Mouse (Mus musculus) small intestine, adult 2 months (tissue): Measurements from ENCODE around the gene Serpina10. TPM values are rescaled to one million over a fixed set of nuclear protein-coding genes. Genes with fewer than 3 reads are reported as not detected.
A peak's percentile ranks its signal among the peaks of the same experiment; 100 is the strongest.

Source experiments
- H3K27ac ChIP-seq: fragments of 200-500 bp; 2 replicates; pipeline ENCODE4 v1.5.1; 2012; ENCODE audit warnings: low read depth, low read length, control low read depth, inconsistent platforms; ENCODE audit not compliant: insufficient read depth
- H3K27me3 ChIP-seq: fragments of 200-500 bp; 2 replicates; pipeline ENCODE4 v1.6.1; 2012; ENCODE audit warnings: mild to moderate bottlenecking, moderate library complexity, low read length, inconsistent platforms; ENCODE audit not compliant: control insufficient read depth, insufficient read depth
- H3K36me3 ChIP-seq: fragments of 200-500 bp; 2 replicates; pipeline ENCODE4 v1.6.1; 2012; ENCODE audit warnings: mild to moderate bottlenecking, low read length, control low read depth, inconsistent platforms; ENCODE audit not compliant: control insufficient read depth, insufficient read depth
- H3K4me1 ChIP-seq: fragments of 200-500 bp; 2 replicates; pipeline ENCODE4 v1.6.1; 2012; ENCODE audit warnings: low read length, inconsistent platforms, mixed read lengths; ENCODE audit not compliant: control insufficient read depth, insufficient read depth, insufficient read length
- H3K4me3 ChIP-seq: fragments of 200-500 bp; 2 replicates; pipeline ENCODE4 v1.5.1; 2012; ENCODE audit warnings: low read depth, mild to moderate bottlenecking, control low read depth, inconsistent platforms, low read length, moderate library complexity
- CTCF ChIP-seq: fragments of 200-500 bp; IDR thresholded peaks from 2 replicates; pipeline ENCODE4 v1.5.1; 2012; ENCODE audit warnings: low read depth, mild to moderate bottlenecking, control low read depth, inconsistent platforms, low read length, moderate library complexity, mixed read lengths; ENCODE audit not compliant: insufficient replicate concordance, insufficient read length; ENCODE audit errors: extremely low read depth
- POLR2A ChIP-seq: fragments of 200-500 bp; IDR thresholded peaks from 2 replicates; pipeline ENCODE4 v1.6.1; 2012; ENCODE audit warnings: low read depth, mild to moderate bottlenecking, control low read depth, inconsistent platforms, low read length, moderate library complexity
- WGBS: fragments of 180-500 bp; shearing (Covaris S2); methylation state at CpG from one replicate; pipeline ENCODE4 v1.1.7; 2018; 5-methylcytosine and 5-hydroxymethylcytosine counted together
- polyA plus RNA-seq: library from polyadenylated mRNA; depleted of rRNA; stranded (reverse); fragments of >200 nt; gene quantifications from 2 replicates; pipeline ENCODE4 v1.2.3, GENCODE M21; 2012

Serpina10 gene
- polyA plus RNA-seq, 1 experiment: not detected

- Histone ChIP-seq H3K4me3 (no peak overlapping the region), H3K27ac (no peak overlapping the region), H3K4me1 (no peaks in the 10 kb centered on the region), H3K27me3 (no peaks in the 10 kb centered on the region), H3K36me3 (no peaks in the 10 kb centered on the region)
- TF ChIP-seq POLR2A (no peak), CTCF (no peak)
- WGBS: 31% methylated on average over 5 of the region's 5 CpGs
Observed at GRCm38 (mm10) chr12:103644601-103645000, 13.4 kb upstream of the Serpina10 start.

- Histone ChIP-seq H3K36me3 (no peaks in the 10 kb centered on the region), H3K4me3 (no peak overlapping the region), H3K4me1 (no peaks in the 10 kb centered on the region), H3K27ac (no peak overlapping the region), H3K27me3 (no peaks in the 10 kb centered on the region)
- WGBS: 82% methylated on average over 3 of the region's 3 CpGs
- TF ChIP-seq POLR2A: no peak
Observed at GRCm38 (mm10) chr12:103643818-103644217, 12.6 kb upstream of the Serpina10 start.

- H3K27ac ChIP-seq: no peak overlapping the region
- TF ChIP-seq CTCF (peak; percentile 80; the same call in 1 of the 2 replicates), POLR2A (no peak)
- H3K36me3 ChIP-seq: no peaks in the 10 kb centered on the region
- no peaks in the 10 kb centered on the region for H3K27me3 ChIP-seq
- no peak overlapping the region for H3K4me3 ChIP-seq
- H3K4me1 ChIP-seq: no peaks in the 10 kb centered on the region
- WGBS: 0% methylated on average over 2 of the region's 2 CpGs
Observed at GRCm38 (mm10) chr12:103643336-103643735, 12.1 kb upstream of the Serpina10 start.

GRCm38 (mm10) chr12:103635846-103636245, 4.6 kb upstream of the Serpina10 start:
- 56% methylated on average over 2 of the region's 2 CpGs for WGBS
- no peak overlapping the region for H3K4me3 ChIP-seq
- no peak for TF ChIP-seq CTCF
- no peak for TF ChIP-seq POLR2A
- no peaks in the 10 kb centered on the region for H3K27me3 ChIP-seq
- no peaks in the 10 kb centered on the region for H3K4me1 ChIP-seq
- no peaks in the 10 kb centered on the region for H3K36me3 ChIP-seq
- no peak overlapping the region for H3K27ac ChIP-seq

- no peaks in the 10 kb centered on the region for H3K27me3 ChIP-seq
- WGBS: 81% methylated on average over 2 of the region's 2 CpGs
- no peaks in the 10 kb centered on the region for H3K36me3 ChIP-seq
- H3K4me3 ChIP-seq: no peak overlapping the region
- no peak overlapping the region for H3K27ac ChIP-seq
- TF ChIP-seq CTCF (no peak), POLR2A (no peak)
- no peaks in the 10 kb centered on the region for H3K4me1 ChIP-seq
Observed at GRCm38 (mm10) chr12:103634430-103634829, 3.2 kb upstream of the Serpina10 start.

GRCm38 (mm10) chr12:103616860-103617261, 14.4 kb downstream of the Serpina10 start:
- H3K36me3 ChIP-seq: no peaks in the 10 kb centered on the region
- H3K4me1 ChIP-seq: no peaks in the 10 kb centered on the region
- no peak overlapping the region for H3K27ac ChIP-seq
- H3K4me3 ChIP-seq: no peak overlapping the region
- H3K27me3 ChIP-seq: no peaks in the 10 kb centered on the region
- WGBS: 32% methylated on average over 10 of the region's 10 CpGs
- TF ChIP-seq POLR2A: no peak
- TF ChIP-seq CTCF: no peak

GRCm38 (mm10) chr12:103615734-103616133, 15.5 kb downstream of the Serpina10 start:
- no peaks in the 10 kb centered on the region for H3K4me1 ChIP-seq
- H3K27ac ChIP-seq: no peak overlapping the region
- no peaks in the 10 kb centered on the region for H3K27me3 ChIP-seq
- 43% methylated on average over 4 of the region's 4 CpGs for WGBS
- TF ChIP-seq CTCF (no peak), POLR2A (no peak)
- H3K4me3 ChIP-seq: no peak overlapping the region
- H3K36me3 ChIP-seq: no peaks in the 10 kb centered on the region

GRCm38 (mm10) chr12:103615141-103615540, 16.1 kb downstream of the Serpina10 start:
- H3K4me3 ChIP-seq: no peak overlapping the region
- no peaks in the 10 kb centered on the region for H3K4me1 ChIP-seq
- TF ChIP-seq POLR2A: no peak
- no peak for TF ChIP-seq CTCF
- H3K36me3 ChIP-seq: no peaks in the 10 kb centered on the region
- no peaks in the 10 kb centered on the region for H3K27me3 ChIP-seq
- WGBS: 59% methylated on average over 1 of the region's 1 CpGs
- no peak overlapping the region for H3K27ac ChIP-seq
